Mouse (Mus musculus): ENCODE results near the gene Dag1.
"Not testable (repeated sequence)": the region's sequence is repeated elsewhere in the genome, so short reads cannot be mapped to it uniquely, and the experiment has no call there.

Dag1 gene

DNA sequence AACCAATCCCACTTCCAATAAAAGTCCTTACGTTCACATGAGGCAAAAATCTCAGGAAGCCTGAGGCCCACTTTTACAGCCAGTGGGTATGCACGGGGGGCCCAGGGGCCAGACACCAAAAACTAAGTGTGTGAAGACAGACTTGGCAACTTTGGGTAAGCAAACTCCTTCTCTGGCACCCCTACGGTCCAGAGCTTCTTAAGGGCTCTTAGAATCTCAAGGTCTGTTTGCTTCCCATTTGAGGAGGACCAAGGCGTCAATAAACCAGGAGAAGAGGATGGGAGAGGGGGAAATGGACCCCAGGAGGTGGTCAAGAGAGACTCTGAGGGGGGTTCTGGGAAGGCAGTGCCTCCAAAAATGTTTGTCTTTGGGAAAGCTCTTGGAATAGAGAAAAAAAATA, 9.7 kb upstream of the Dag1 start:
- DNase-seq: no peak

- no peak for DNase-seq
Observed at GRCm38 (mm10) chr9:108272691-108273090, 8.9 kb upstream of the Dag1 start.

GRCm38 (mm10) chr9:108271941-108272340, 8.2 kb upstream of the Dag1 start:
- no peak for DNase-seq

GRCm38 (mm10) chr9:108268701-108269100, 4.9 kb upstream of the Dag1 start:
- DNase-seq: not testable (repeated sequence)

- DNase-seq: no peak
Observed at GRCm38 (mm10) chr9:108267691-108268090, 3.9 kb upstream of the Dag1 start.

DNA sequence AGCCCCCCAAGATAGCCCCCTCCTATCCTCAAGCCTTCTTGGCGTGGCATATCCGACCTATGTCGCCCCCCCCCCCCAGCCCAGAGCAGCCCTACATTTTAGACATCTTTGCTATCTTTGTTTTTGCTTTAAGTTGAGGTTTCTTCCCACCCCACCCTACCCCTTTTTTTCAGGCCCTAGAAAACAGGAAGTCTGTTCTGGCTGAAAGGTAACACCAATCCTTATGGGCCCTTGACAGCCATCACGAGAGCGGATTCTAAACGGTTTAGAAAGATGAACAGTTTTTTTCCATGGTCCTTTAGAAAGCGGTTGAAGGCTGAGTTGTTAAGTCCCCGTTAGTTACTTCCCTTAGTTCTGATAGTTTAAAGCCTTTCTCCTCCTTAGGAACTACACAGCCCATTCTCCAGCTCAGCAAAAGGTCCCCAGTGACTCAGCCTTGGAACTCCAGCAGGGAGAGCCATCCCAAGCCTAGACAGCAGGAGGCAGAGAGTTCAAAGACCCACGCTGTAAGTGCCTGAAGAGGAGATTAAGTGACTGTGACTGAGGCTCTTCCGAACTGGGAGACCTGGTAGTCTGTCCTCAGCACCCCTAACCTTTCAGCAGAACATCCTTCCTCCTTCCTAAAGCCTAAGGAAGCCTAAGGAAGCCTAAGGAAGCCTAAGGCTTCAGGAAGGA, 2.6 kb upstream of the Dag1 start:
- DNase-seq: no peak

- no peak for DNase-seq
Observed at GRCm38 (mm10) chr9:108264191-108264921, 598 bp upstream of the Dag1 start.

- DNase-seq: peak; percentile 59
Observed at GRCm38 (mm10) chr9:108263131-108263681, 552 bp downstream of the Dag1 start.

DNA sequence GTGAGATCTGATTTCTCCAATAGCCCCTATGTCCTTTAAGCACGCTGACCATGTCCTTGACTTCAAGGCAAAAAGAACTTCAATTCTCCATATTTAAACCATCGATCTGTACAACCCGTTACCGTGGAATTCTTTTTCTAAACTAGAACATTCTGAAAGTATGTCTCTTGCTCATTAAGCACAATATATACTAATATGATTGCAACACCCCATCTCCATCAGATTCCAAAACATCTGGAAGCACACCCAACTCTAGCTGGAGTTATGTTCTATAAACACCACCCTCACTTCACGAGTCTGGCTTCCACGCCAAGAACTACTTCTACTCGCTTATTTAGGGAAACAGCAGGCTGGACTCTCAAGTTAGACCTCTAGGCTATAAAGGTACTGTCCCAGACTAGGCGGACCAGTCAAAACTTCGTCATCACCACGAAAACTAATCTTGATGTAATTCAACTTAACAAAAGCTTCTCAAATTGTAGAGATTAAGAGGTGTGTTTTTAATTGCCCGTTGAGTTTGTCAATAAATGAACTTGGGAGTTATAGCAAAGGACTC, 1.2 kb downstream of the Dag1 start:
- DNase-seq: peak; percentile 40

GRCm38 (mm10) chr9:108261865-108262264, 1.9 kb downstream of the Dag1 start:
- DNase-seq: no peak

DNA sequence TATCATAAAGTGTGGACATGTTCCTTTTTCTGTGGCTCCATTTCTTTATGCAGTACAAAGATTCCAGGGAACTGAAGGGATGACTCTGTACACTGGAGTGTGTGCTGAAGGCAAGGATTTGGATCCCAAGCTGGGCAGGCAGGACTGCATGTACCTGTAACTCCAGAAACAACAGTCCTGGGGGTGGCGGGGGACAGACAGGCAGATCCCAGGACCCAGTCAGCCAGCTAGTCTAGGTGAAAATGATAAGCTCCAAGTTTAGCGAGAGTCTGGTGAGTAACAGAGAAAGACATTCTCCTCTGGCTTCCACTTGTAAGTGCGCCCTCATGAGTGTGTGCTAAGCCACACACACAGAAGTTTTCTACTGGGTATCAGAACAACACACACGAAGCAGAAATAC, 3.2 kb downstream of the Dag1 start:
- DNase-seq: no peak

- DNase-seq: no peak
Observed at GRCm38 (mm10) chr9:108252766-108253165, 11.0 kb downstream of the Dag1 start.

DNA sequence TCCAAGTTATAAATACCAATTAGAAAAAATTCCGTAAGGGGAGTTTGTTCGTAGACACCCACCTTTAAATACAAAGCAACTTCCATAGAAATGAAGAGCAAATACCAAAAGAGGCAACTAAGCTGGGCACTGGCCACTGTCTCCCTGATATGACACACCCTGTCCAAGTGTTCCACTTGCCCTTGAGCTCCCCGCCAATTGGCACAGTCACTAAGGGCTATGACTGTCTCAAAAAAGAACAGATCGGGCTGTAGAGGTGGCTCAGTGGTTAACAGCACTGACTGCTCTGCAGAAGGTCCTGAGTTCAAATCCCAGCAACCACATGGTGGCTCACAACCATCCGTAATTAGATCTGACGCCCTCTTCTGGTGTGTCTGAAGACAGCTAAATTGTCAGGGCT, 11.9 kb downstream of the Dag1 start:
- no peak for DNase-seq

DNA sequence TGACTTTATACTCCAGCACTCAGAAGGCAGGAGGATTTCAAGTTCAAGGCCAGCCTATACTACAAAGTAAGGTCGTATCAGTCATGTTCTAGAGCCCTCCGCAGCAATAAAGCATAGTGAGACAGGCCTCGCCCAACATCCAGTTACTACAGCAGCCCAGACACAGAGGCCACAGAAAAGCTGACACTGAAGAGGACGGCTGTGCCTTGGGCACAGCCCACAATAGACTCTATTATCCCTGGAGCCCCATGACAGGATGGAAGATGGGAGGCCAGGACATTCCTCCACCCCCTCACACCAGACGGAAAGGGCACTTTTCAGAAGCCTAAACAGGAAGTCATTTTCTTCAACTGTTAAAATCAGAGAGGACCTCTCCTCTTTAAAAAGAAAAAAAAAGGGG, 14.8 kb downstream of the Dag1 start:
- no peak for DNase-seq

DNA sequence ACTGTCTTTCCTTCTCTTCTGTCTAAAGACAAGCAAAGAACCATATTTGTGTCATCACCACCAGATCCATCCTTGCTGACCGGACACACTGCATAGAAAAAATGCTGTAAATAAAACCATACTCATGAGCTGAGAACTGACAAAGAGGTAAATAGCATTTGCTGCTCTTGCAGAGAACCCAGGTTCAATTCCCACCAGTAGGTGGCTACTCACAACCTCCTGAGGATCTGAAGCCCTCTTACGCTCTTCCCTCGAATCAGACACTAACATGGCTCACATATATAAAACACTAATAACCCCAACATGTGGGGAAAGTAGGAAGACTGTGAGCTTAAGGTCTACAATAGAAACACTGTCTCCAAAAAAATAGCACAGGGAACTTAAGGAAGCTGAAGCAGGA, 18.8 kb downstream of the Dag1 start:
- no peak for DNase-seq

GRCm38 (mm10) chr9:108244540-108244939, 19.2 kb downstream of the Dag1 start:
- DNase-seq: no peak

DNA sequence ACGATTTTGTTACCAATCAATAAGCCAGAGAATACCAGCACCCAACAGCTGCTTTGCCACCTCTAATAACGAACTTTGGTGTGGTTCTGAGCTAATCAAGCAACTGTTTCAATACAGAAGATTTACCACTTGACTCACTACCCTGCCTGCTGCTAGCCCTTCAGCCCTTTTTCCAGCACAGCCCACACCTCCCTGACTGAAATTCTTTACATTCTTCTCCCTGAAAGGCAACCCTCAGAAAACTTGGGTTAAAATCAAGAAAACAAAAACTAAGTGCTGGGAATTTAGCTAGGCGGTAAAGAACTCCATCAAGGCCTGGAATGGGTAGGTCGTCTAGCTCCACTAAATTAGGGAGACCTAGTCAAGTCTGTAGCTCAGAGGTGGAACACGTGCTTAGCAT, 23.8 kb downstream of the Dag1 start:
- no peak for DNase-seq

DNA sequence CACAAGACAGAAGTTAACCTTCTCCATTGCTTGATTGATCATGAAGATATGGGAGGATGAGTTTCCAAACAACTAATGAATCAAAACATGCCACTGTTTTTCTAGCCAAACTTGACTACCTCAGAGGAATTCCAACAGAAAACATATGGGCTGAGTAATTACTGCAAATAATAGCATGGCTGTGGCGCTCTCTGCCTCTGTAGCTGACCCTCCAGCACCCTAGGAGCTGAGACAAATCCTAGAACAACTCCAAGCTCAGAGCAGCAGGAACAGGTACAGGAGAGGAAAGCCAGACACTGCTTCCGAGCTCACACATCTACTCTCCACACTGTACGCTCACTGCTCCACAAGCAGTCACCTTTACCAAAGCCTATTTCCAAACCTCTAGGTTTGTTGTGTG, 24.9 kb downstream of the Dag1 start:
- no peak for DNase-seq

DNA sequence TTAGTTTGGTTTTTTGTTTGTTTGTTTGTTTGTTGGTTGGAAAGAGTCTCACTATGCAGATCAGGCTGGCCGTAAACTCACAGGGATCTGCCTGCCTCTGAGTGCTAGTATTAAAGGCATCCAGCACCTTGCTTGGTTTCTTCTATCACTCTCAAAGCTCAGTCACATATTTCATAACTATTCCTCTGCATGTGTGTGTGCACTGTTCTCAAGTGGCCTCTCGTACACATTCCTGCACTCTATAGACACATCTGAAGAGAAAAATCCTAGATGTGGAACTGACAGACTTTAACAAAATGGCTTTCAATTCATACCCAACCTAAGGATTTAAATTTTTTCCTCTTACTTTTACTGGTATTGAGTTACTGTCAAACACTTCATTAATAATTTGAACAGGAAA, 25.4 kb downstream of the Dag1 start:
- DNase-seq: no peak

GRCm38 (mm10) chr9:108234682-108235081, 29.1 kb downstream of the Dag1 start:
- DNase-seq: no peak

GRCm38 (mm10) chr9:108232908-108233307, 30.9 kb downstream of the Dag1 start:
- no peak for DNase-seq

GRCm38 (mm10) chr9:108227911-108228649, 35.7 kb downstream of the Dag1 start:
- no peak for DNase-seq

GRCm38 (mm10) chr9:108225166-108225565, 38.6 kb downstream of the Dag1 start:
- DNase-seq: no peak
